Mouse (Mus musculus): ENCODE results near the gene Gm19345. TPM values are rescaled to one million over a fixed set of nuclear protein-coding genes. Genes with fewer than 3 reads are reported as not detected.

Gm19345 gene
- polyA plus RNA-seq, 1 experiment from 2014 or later: 1.1 TPM

DNA sequence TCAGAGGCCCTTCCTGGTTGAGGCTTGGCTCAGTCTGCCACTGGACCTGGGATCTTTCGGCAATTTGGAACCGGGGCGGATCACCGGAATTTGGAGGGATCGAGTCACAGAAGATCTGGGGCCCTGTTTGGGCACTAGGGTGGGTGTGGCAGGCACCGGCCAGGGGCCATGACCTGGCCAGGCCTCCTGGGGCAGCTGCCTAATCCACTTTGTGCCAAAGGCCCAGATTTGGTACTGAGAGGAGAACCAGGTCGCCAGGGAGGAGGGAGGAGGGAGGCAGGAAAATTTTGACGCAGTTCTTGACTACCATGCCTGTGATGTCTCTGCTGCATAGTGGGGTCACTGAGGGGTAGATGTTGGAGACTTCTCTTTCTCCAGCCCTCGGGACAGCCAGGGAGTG is 9.4 kb downstream of the Gm19345 start, which contains the start of gene Ceacam16:
Gene Ceacam16 (minus strand): TSS at position 101 of the 400 bp plus-strand sequence.
- no peaks in the 10 kb centered on the region for H3K27me3 ChIP-seq
- H3K4me2 ChIP-seq (replicated peaks): no peak within 1 kb of the TSS
- no peaks in the 10 kb centered on the region for H3K36me3 ChIP-seq
- no peak within 1 kb of the TSS for H3K9ac ChIP-seq
- 83% methylated on average over 9 of the region's 9 CpGs for WGBS
- no peak within 1 kb of the TSS for H3K27ac ChIP-seq
- H3K4me3 ChIP-seq: no peak within 1 kb of the TSS
- H3K4me1 ChIP-seq: no peaks in the 10 kb centered on the region
- no peaks in the 10 kb centered on the region; the same call in 1 of the 2 replicates for H3K9me3 ChIP-seq (replicated peaks)
- ATAC-seq (ENCODE audit: low FRiP score): no peak

DNA sequence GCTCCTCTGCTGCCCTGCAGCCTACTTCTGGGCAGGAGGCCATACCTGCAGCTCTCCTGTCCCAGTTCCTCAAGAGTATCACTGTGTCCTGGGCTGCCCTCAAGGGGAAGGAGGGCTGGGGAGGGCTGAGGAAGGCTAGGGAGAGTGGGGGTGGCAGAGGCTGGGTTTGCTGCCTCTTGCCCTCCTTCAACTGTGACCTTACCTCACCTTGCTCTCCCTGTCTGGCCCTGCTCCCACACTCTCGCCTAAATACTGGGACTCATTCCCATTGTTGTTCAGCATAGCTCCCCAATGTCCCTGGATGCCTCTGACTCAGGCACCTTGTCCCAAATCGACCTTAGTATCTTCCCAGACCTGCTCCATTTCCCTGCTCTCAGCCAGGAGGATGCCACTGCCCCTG is 12.4 kb downstream of the Gm19345 start:
- H3K9me3 ChIP-seq (replicated peaks): no peaks in the 10 kb centered on the region; the same call in 1 of the 2 replicates
- no peak overlapping the region for H3K4me2 ChIP-seq (replicated peaks)
- H3K9ac ChIP-seq: no peak overlapping the region
- no peak overlapping the region for H3K4me3 ChIP-seq
- WGBS: 47% methylated on average over 2 of the region's 2 CpGs
- ATAC-seq (ENCODE audit: low FRiP score): no peak
- H3K27me3 ChIP-seq: no peaks in the 10 kb centered on the region
- no peak overlapping the region for H3K27ac ChIP-seq
- no peaks in the 10 kb centered on the region for H3K36me3 ChIP-seq
- H3K4me1 ChIP-seq: no peaks in the 10 kb centered on the region

DNA sequence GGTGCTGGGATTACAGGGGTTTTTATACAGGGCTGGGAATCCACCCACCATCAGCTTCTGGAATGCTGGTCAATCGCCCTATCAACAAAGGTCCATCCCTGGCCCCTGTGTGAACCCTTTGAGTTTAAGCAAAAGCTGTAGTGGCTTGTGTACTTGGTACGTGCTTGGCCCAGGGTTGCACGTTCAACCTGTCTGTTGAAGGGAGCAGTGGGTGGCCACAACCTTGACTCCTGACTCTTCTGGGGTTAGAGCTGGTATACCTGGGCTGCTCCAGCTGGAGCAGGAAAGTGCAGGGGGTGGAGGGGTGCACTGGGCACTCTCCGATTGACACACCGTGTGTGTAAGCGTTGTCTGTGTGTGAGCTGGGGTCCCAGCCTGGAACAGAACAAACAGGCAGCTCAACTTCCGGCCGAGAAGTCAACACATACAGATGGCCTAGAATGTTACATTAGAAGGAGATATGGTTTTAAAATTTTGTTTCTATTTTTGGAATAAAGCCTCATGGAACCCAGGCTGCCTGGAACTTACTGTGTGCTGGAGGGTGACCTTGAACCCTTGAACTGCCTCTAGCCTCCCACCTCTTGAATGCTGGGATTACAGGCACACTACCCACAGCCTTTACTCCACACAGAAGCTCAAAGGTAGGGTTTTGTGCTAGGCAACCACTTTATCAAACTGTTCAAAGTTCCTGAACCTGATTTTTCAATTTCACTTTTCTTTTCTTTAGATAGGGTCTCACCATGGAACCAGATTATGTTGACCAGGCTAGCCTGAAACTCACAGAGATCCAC is 13.6 kb downstream of the Gm19345 start:
- no peak overlapping the region for H3K4me3 ChIP-seq
- WGBS: 82% methylated on average over 8 of the region's 8 CpGs
- no peak overlapping the region for H3K4me2 ChIP-seq (replicated peaks)
- H3K27me3 ChIP-seq: no peaks in the 10 kb centered on the region
- H3K9ac ChIP-seq: no peak overlapping the region
- H3K27ac ChIP-seq: no peak overlapping the region
- ATAC-seq (ENCODE audit: low FRiP score): no peak
- H3K36me3 ChIP-seq: no peaks in the 10 kb centered on the region
- no peaks in the 10 kb centered on the region for H3K4me1 ChIP-seq
- no peaks in the 10 kb centered on the region; the same call in 1 of the 2 replicates for H3K9me3 ChIP-seq (replicated peaks)

DNA sequence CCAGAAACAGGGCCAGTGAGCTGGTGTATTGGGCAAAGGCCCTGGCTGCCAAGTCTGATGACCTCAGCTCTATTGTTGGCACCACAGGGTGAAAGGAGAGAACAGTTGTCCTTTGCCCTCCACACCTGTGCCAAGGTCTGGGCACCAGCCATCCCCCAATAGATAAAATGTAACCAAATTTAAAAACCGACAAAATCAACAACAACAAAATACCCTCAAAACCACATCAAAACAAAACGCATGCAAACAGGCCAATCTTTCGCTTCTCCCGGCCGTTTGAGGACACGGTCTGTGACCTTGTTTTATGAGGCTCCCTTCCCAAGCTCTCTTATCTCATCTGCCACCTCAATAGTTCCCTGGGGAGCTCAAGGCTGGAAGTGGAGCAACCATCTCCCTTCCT is 14.7 kb downstream of the Gm19345 start:
- Histone ChIP-seq H3K9ac (no peak overlapping the region), H3K27me3 (no peaks in the 10 kb centered on the region), H3K4me3 (no peak overlapping the region), H3K4me2 (replicated peaks) (no peak overlapping the region), H3K36me3 (no peaks in the 10 kb centered on the region), H3K27ac (no peak overlapping the region), H3K9me3 (replicated peaks) (no peaks in the 10 kb centered on the region; the same call in 1 of the 2 replicates), H3K4me1 (no peaks in the 10 kb centered on the region)
- ATAC-seq (ENCODE audit: low FRiP score): no peak
- WGBS: 87% methylated on average over 6 of the region's 6 CpGs

DNA sequence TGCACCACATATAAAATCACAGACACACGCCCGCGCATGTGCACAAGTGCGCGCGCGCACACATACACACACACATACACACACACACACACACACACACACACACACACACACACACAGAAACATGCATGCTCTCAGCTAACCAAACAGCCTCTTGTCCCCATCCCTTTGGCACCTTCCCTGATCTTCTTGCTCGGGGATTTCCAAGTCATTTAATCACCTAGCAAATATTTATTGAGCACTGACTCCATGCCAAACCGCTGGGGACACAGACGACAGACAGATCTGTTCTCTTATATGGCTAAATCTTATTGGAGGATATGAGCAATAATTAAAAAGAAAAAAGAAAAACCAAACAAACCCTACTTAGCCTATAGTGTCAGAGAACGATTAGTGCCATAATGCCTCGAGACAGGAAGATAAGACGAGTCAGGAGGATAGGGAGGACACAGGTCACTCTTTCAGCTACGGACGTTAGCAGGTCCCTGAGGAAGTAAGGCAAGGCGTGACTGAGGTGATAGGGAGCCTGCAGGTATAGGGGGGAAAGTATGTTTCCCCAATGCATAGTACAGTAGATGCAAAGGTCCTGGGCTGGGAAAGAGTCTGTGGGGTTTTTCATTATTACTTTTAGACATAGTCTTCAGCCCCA is 16.1 kb downstream of the Gm19345 start:
- Histone ChIP-seq H3K27ac (no peak overlapping the region), H3K4me2 (replicated peaks) (no peak overlapping the region), H3K4me3 (no peak overlapping the region), H3K27me3 (no peaks in the 10 kb centered on the region), H3K36me3 (no peaks in the 10 kb centered on the region), H3K9ac (no peak overlapping the region), H3K4me1 (no peaks in the 10 kb centered on the region), H3K9me3 (replicated peaks) (no peaks in the 10 kb centered on the region)
- 89% methylated on average over 16 of the region's 16 CpGs for WGBS
- no peak for ATAC-seq (ENCODE audit: low FRiP score)

DNA sequence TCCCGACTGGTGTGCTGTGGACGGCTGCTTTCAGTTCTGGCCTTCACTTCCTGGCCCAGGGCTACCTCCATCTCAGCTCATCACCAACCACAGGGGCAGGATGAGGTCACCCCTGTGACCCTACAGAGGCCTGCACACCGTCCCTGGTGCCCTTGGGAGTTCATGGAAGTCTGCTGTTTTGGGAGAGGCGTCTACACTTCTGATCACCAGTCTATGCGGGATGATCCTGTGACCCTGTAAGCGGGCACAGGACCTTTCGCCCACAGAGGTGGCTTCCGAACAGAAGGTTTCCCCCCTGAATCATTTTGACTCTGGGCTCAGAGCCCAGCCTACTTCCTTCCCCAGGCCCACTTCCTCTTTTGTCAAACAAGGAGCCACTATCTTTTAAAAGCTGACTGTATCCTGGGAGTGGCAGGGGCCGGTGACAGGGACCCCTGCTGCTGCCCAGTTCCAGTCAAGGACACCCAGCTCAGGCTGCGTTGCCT is 19.4 kb downstream of the Gm19345 start:
- ATAC-seq (ENCODE audit: low FRiP score): no peak
- no peaks in the 10 kb centered on the region for H3K36me3 ChIP-seq
- H3K4me3 ChIP-seq: no peak overlapping the region
- H3K9ac ChIP-seq: no peak overlapping the region
- no peak overlapping the region for H3K27ac ChIP-seq
- H3K4me2 ChIP-seq (replicated peaks): no peak overlapping the region
- 67% methylated on average over 10 of the region's 10 CpGs for WGBS
- H3K4me1 ChIP-seq: no peaks in the 10 kb centered on the region
- no peaks in the 10 kb centered on the region for H3K27me3 ChIP-seq
- no peaks in the 10 kb centered on the region for H3K9me3 ChIP-seq (replicated peaks)

DNA sequence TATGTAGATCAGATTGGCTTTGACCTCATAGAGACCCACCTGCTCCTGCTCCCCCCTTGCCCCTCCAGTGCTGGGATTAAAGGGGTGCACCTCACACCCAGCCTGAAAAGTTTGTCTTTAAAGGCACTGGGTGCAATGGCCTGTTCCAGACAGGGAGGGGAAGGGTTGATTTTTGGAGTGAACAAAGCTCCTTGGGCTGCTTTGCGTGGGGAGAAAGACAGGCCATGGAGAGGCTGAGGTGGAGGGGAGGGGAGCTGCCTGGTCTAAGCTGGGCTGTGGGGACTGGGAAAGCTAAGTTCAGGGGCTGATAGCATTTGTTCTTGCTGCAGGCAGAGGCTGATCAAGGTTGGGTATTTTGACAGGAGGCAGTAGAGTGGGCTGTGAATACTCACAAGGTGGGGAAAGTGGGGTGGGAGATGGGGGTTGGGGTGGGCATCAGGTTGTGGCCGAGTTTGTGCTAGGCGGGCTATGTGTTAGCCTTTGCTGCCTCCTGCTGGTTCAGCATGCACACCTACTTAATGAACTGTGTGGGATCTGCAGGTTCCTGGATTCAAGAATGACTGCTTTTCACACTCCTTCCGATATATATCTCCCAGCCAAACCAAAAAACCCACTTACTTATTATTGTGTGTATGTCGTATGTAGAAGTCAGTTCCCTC is 20.3 kb downstream of the Gm19345 start:
- no peaks in the 10 kb centered on the region for H3K4me1 ChIP-seq
- ATAC-seq (ENCODE audit: low FRiP score): no peak
- H3K27ac ChIP-seq: no peak overlapping the region
- no peaks in the 10 kb centered on the region for H3K36me3 ChIP-seq
- H3K4me3 ChIP-seq: no peak overlapping the region
- WGBS: 43% methylated on average over 5 of the region's 5 CpGs
- no peak overlapping the region for H3K9ac ChIP-seq
- no peak overlapping the region for H3K4me2 ChIP-seq (replicated peaks)
- no peaks in the 10 kb centered on the region for H3K27me3 ChIP-seq
- H3K9me3 ChIP-seq (replicated peaks): no peaks in the 10 kb centered on the region

DNA sequence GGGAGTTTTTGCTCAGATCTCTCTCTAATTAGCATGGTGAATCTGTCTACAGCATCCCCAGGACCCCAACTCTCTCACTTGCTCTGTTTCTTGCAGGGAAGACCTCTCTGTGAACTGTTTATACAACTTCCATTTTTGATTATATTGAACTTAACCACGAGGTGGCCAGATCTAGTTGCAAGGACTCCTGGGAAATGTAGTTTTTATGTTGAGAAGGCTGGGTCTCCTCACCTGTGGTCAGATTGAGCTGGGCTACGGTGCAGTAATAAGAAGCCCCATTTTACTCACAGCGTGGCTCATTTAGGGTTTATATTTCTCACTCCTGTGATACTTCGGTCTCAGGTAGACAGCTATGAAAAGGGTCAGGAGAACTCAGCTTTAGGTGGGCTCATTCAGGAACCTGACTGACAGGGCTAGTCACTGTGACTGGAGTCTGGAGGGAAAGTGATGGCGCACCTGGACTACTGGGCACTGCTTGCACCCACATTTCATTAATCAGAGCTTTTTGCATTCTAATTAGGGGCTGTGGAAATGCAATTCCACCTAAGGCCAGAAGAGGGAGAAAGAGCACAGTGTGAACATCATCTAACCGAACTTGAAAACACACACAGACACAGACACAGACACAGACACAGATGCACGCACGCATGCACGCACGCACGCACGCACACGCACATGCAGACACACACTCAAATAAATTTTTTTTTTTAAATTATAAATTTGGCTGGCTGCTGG is 24.3 kb downstream of the Gm19345 start:
- H3K9ac ChIP-seq: no peak overlapping the region
- peak; percentile 23 for ATAC-seq (ENCODE audit: low FRiP score)
- no peaks in the 10 kb centered on the region for H3K36me3 ChIP-seq
- H3K9me3 ChIP-seq (replicated peaks): 0 out of 2 replicates have a peak, but pooled peaks cover 2% of the 10 kb centered on the region
- no peak overlapping the region for H3K4me3 ChIP-seq
- WGBS: 53% methylated on average over 13 of the region's 13 CpGs
- H3K27me3 ChIP-seq: no peaks in the 10 kb centered on the region
- H3K4me2 ChIP-seq (replicated peaks): no peak overlapping the region
- no peak overlapping the region for H3K27ac ChIP-seq
- H3K4me1 ChIP-seq: no peaks in the 10 kb centered on the region

DNA sequence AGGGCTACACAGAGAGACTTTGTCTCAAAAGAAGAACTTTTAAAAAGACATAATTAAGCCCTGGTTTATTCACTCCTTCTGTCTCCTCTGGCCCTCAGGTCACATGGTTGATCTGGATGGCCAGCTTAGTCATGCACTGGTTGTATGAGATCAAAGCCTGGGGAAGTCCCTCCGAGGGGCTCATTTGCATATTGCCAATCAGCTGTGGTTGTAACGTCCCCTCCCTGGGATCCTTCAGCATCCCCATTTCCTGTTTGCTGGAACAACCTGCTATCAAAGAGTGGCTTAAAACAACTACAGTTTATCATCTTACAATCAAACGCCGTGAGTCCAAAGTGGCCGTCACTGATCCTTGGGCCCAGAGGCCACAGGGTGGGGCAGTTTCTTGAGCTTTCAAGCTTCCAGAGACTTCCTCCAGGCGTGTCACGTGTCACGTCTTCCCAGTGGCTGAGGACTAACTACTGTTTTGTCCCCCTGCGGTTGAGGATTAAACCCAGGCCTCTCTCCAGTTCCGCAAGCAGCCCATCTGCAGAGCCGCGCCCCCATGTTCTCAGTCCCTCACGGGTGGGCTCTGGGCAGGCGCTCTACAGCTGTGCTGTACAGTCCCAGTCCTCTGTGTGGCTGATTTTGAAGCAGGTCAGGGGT is 25.1 kb downstream of the Gm19345 start:
- Histone ChIP-seq H3K27me3 (no peaks in the 10 kb centered on the region), H3K9me3 (replicated peaks) (0 out of 2 replicates have a peak, but pooled peaks cover 3% of the 10 kb centered on the region), H3K36me3 (no peaks in the 10 kb centered on the region), H3K4me1 (no peaks in the 10 kb centered on the region), H3K27ac (no peak overlapping the region), H3K4me2 (replicated peaks) (no peak overlapping the region), H3K4me3 (no peak overlapping the region), H3K9ac (no peak overlapping the region)
- peak; percentile 33; the same call in 1 of the 2 replicates for ATAC-seq (ENCODE audit: low FRiP score)
- 66% methylated on average over 14 of the region's 14 CpGs for WGBS

DNA sequence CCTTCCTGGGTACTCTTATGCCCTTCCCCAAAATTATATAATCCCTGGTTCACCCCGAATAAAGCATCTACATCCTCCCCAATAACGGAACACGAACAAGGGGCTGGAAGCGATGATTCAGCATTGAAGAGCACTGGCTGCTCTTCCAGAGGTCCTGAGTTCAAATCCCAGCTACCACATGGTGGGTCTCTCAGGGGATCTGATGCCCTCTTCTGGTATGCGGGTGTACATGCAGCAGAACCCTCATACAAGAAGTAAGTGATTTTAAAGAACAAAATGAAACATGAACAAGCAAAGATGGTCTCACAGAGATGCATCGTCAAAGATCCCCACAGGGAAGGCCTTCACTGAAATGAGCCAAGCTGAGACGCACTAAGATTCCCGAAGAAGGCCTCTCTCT is 29.0 kb downstream of the Gm19345 start:
- H3K9ac ChIP-seq: no peak overlapping the region
- no peaks in the 10 kb centered on the region for H3K27me3 ChIP-seq
- H3K9me3 ChIP-seq (replicated peaks): peaks cover 3% of the 10 kb centered on the region; the same call in 1 of the 2 replicates
- 87% methylated on average over 8 of the region's 8 CpGs for WGBS
- no peaks in the 10 kb centered on the region for H3K4me1 ChIP-seq
- no peaks in the 10 kb centered on the region for H3K36me3 ChIP-seq
- no peak overlapping the region for H3K27ac ChIP-seq
- H3K4me3 ChIP-seq: no peak overlapping the region
- no peak for ATAC-seq (ENCODE audit: low FRiP score)
- no peak overlapping the region for H3K4me2 ChIP-seq (replicated peaks)

DNA sequence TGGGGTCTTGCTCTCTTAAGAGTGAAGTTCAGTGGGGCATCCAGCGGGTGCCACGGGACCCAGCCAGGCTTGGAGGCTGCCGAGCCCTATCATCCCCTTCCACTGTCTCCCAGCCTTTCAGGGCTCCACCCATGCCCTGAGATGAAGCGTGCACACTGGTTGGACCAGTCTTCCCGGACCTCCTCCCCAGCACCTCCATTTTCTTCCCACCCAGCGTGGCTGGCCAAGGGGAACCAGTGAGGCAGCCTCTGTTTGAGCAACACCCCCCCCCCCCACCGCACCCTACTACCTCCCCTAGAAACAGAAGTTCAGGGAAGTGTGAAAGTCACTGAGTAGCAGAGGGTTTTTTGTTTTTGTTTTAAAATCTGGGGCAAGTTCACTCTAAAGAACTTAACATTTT is 36.0 kb downstream of the Gm19345 start, which contains the start of gene Ceacam19:
Gene Ceacam19 (minus strand): TSS at position 117 of the 400 bp plus-strand sequence.
- 72% methylated on average over 7 of the region's 7 CpGs for WGBS

More for the DNA sequence above, 36.0 kb downstream of the Gm19345 start, which contains the start of gene Ceacam19:
- Histone ChIP-seq H3K36me3 (no peaks in the 10 kb centered on the region), H3K4me1 (no peaks in the 10 kb centered on the region), H3K27me3 (no peaks in the 10 kb centered on the region), H3K4me3 (no peak within 1 kb of the TSS), H3K27ac (no peak within 1 kb of the TSS), H3K9me3 (replicated peaks) (peaks cover 11% of the 10 kb centered on the region; the same call in 1 of the 2 replicates), H3K4me2 (replicated peaks) (no peak within 1 kb of the TSS), H3K9ac (no peak within 1 kb of the TSS)
- no peak for ATAC-seq (ENCODE audit: low FRiP score)

Measured in hindbrain, embryonic 12.5 days (tissue).